Mouse (Mus musculus): Measurements from ENCODE around the gene Galntl6. TPM values are rescaled to one million over a fixed set of nuclear protein-coding genes. Genes with fewer than 3 reads are reported as not detected.

Gene Galntl6
- polyA plus RNA-seq, 1 experiment, result not detected

- no peak overlapping the region for H3K4me3 ChIP-seq (ENCODE audit: low read depth, low read length)
- no peak overlapping the region for H3K27ac ChIP-seq (ENCODE audit: insufficient read depth, low read depth, low read length)
- no peak for TF ChIP-seq POLR2A (IDR thresholded peaks at IDR 0.05; ENCODE audit: low read depth, low read length)
- TF ChIP-seq CTCF (IDR thresholded peaks at IDR 0.05; ENCODE audit: extremely low read depth, insufficient read length, insufficient replicate concordance, low read depth, low read length), result no peak
- H3K36me3 ChIP-seq (ENCODE audit: control insufficient read depth, insufficient read depth, low read length), result no peaks in the 10 kb centered on the region
- no peaks in the 10 kb centered on the region for H3K27me3 ChIP-seq (ENCODE audit: control insufficient read depth, insufficient read depth, low read length)
- H3K4me1 ChIP-seq (ENCODE audit: control insufficient read depth, insufficient read depth, insufficient read length, low read length), result no peaks in the 10 kb centered on the region
Measured at GRCm38 (mm10) chr8:58290080-58290479, 622.4 kb downstream of the Galntl6 start.

DNA sequence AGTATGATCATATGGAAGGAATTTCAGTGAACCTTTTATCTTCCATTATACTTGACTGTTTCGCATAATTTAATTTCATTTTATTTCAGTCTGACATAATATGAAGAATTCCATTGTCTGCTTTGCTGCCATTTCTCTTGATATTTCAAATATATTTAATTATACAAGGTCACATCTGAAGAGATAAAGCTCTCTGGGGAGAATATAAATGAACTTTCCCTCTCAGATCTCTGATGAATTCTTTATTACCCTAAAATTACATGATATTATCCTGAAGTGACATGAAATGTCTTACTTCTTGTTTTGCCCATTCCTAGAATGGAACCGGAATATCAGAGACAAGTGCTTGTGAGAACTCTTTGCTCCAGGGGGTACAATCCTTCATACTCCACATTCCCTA, 647.0 kb downstream of the Galntl6 start:
- H3K36me3 ChIP-seq (ENCODE audit: control insufficient read depth, insufficient read depth, low read length), result no peaks in the 10 kb centered on the region
- H3K4me1 ChIP-seq (ENCODE audit: control insufficient read depth, insufficient read depth, insufficient read length, low read length), result no peaks in the 10 kb centered on the region
- no peaks in the 10 kb centered on the region for H3K27me3 ChIP-seq (ENCODE audit: control insufficient read depth, insufficient read depth, low read length)
- WGBS, result 91% methylated on average over 2 of the region's 2 CpGs
- H3K4me3 ChIP-seq (ENCODE audit: low read depth, low read length), result no peak overlapping the region
- TF ChIP-seq CTCF (IDR thresholded peaks at IDR 0.05; ENCODE audit: extremely low read depth, insufficient read length, insufficient replicate concordance, low read depth, low read length), result no peak
- TF ChIP-seq POLR2A (IDR thresholded peaks at IDR 0.05; ENCODE audit: low read depth, low read length), result no peak
- H3K27ac ChIP-seq (ENCODE audit: insufficient read depth, low read depth, low read length), result no peak overlapping the region

DNA sequence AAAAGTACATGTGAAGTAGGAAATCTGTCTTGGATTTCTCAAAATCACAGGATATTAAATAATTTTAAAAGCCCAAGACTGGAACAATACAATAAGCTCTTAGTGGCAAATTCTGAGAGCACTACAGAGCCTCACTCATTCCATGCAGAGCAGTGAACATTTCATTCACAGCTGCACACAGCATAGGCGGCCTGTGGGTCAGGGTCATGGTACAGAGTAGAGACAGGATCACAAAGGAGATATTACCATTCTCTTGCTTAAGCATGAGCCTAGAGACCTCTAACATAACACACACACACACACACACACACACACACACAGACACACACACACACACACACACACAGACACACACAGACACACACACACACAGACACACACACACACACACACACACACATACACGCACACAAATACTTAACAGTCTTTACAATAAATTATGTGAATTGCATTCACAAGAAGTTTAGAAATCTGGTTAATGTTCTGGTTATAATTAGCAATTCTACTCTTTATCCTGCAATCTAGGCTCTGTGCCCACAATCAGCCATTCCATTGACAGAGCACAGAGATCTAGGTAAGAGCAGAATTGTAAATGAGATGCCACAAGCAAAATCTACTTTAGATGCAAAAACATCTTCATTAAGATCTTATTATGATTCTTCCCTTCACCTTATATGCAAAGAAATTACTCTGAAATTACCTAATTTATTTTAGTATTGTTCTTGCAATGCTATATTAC, 653.7 kb downstream of the Galntl6 start:
- H3K4me3 ChIP-seq (ENCODE audit: low read depth, low read length), result no peak overlapping the region
- no peaks in the 10 kb centered on the region for H3K27me3 ChIP-seq (ENCODE audit: control insufficient read depth, insufficient read depth, low read length)
- TF ChIP-seq CTCF (IDR thresholded peaks at IDR 0.05; ENCODE audit: extremely low read depth, insufficient read length, insufficient replicate concordance, low read depth, low read length) (no peak), POLR2A (IDR thresholded peaks at IDR 0.05; ENCODE audit: low read depth, low read length) (no peak)
- H3K36me3 ChIP-seq (ENCODE audit: control insufficient read depth, insufficient read depth, low read length), result no peaks in the 10 kb centered on the region
- 74% methylated on average over 2 of the region's 2 CpGs for WGBS
- H3K27ac ChIP-seq (ENCODE audit: insufficient read depth, low read depth, low read length), result no peak overlapping the region
- no peaks in the 10 kb centered on the region for H3K4me1 ChIP-seq (ENCODE audit: control insufficient read depth, insufficient read depth, insufficient read length, low read length)

GRCm38 (mm10) chr8:58253620-58254019, 658.8 kb downstream of the Galntl6 start:
- TF ChIP-seq CTCF (IDR thresholded peaks at IDR 0.05; ENCODE audit: extremely low read depth, insufficient read length, insufficient replicate concordance, low read depth, low read length), result no peak
- no peak for TF ChIP-seq POLR2A (IDR thresholded peaks at IDR 0.05; ENCODE audit: low read depth, low read length)
- no peak overlapping the region for H3K27ac ChIP-seq (ENCODE audit: insufficient read depth, low read depth, low read length)
- H3K4me3 ChIP-seq (ENCODE audit: low read depth, low read length), result no peak overlapping the region
- H3K4me1 ChIP-seq (ENCODE audit: control insufficient read depth, insufficient read depth, insufficient read length, low read length), result no peaks in the 10 kb centered on the region
- no peaks in the 10 kb centered on the region for H3K36me3 ChIP-seq (ENCODE audit: control insufficient read depth, insufficient read depth, low read length)
- 89% methylated on average over 1 of the region's 1 CpGs for WGBS
- H3K27me3 ChIP-seq (ENCODE audit: control insufficient read depth, insufficient read depth, low read length), result no peaks in the 10 kb centered on the region

- TF ChIP-seq CTCF (IDR thresholded peaks at IDR 0.05; ENCODE audit: extremely low read depth, insufficient read length, insufficient replicate concordance, low read depth, low read length) (no peak), POLR2A (IDR thresholded peaks at IDR 0.05; ENCODE audit: low read depth, low read length) (no peak)
- Histone ChIP-seq H3K4me1 (ENCODE audit: control insufficient read depth, insufficient read depth, insufficient read length, low read length) (no peaks in the 10 kb centered on the region), H3K27me3 (ENCODE audit: control insufficient read depth, insufficient read depth, low read length) (no peaks in the 10 kb centered on the region), H3K36me3 (ENCODE audit: control insufficient read depth, insufficient read depth, low read length) (no peaks in the 10 kb centered on the region), H3K27ac (ENCODE audit: insufficient read depth, low read depth, low read length) (no peak overlapping the region), H3K4me3 (ENCODE audit: low read depth, low read length) (no peak overlapping the region)
- 77% methylated on average over 3 of the region's 3 CpGs for WGBS
Measured at GRCm38 (mm10) chr8:58244830-58245229, 667.6 kb downstream of the Galntl6 start.

GRCm38 (mm10) chr8:58234220-58234619, 678.2 kb downstream of the Galntl6 start:
- WGBS, result 32% methylated on average over 2 of the region's 2 CpGs
- Histone ChIP-seq H3K27ac (ENCODE audit: insufficient read depth, low read depth, low read length) (no peak overlapping the region), H3K27me3 (ENCODE audit: control insufficient read depth, insufficient read depth, low read length) (no peaks in the 10 kb centered on the region), H3K4me1 (ENCODE audit: control insufficient read depth, insufficient read depth, insufficient read length, low read length) (no peaks in the 10 kb centered on the region), H3K36me3 (ENCODE audit: control insufficient read depth, insufficient read depth, low read length) (no peaks in the 10 kb centered on the region), H3K4me3 (ENCODE audit: low read depth, low read length) (no peak overlapping the region)
- no peak for TF ChIP-seq POLR2A (IDR thresholded peaks at IDR 0.05; ENCODE audit: low read depth, low read length)
- no peak for TF ChIP-seq CTCF (IDR thresholded peaks at IDR 0.05; ENCODE audit: extremely low read depth, insufficient read length, insufficient replicate concordance, low read depth, low read length)

DNA sequence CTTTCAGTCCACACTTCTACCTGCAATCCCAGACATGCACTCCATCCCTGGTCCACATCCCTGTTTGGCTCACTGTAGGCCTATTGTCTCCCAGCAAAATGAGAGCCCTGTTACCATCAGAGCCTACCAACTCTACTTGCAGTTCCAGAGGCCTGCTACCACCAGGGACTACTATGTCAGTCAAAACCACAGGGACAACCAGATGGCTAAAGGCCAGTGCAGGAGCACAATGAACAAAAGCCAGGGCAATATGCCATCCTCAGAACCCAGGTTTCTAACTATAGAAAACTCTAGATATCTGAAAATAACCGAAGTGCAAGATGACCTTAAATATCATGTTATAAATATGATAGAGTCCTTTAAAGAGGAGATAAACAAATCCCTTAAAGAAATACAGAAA, 683.7 kb downstream of the Galntl6 start:
- Histone ChIP-seq H3K4me1 (ENCODE audit: control insufficient read depth, insufficient read depth, insufficient read length, low read length) (no peaks in the 10 kb centered on the region), H3K27ac (ENCODE audit: insufficient read depth, low read depth, low read length) (no peak overlapping the region), H3K27me3 (ENCODE audit: control insufficient read depth, insufficient read depth, low read length) (no peaks in the 10 kb centered on the region), H3K4me3 (ENCODE audit: low read depth, low read length) (no peak overlapping the region), H3K36me3 (ENCODE audit: control insufficient read depth, insufficient read depth, low read length) (no peaks in the 10 kb centered on the region)
- WGBS, result 77% methylated on average over 1 of the region's 1 CpGs
- TF ChIP-seq CTCF (IDR thresholded peaks at IDR 0.05; ENCODE audit: extremely low read depth, insufficient read length, insufficient replicate concordance, low read depth, low read length), result no peak
- no peak for TF ChIP-seq POLR2A (IDR thresholded peaks at IDR 0.05; ENCODE audit: low read depth, low read length)
